Mouse (Mus musculus) heart, adult 2 months (tissue): Measurements from ENCODE around the gene Klhdc8b.

Experiments used
- CTCF ChIP-seq: fragments of 200-600 bp; IDR thresholded peaks from 2 replicates; pipeline ENCODE4 v1.8.1; 2022; ENCODE audit warnings: antibody characterized with exemption, mild to moderate bottlenecking, moderate library complexity
- POLR2A ChIP-seq: fragments of 200-500 bp; IDR thresholded peaks from 2 replicates; pipeline ENCODE4 v1.6.1; 2011; ENCODE audit warnings: mild to moderate bottlenecking, low read depth, low read length, control low read depth; ENCODE audit not compliant: insufficient read depth

- TF ChIP-seq CTCF (no peak), POLR2A (no peak)
Observed at GRCm38 (mm10) chr9:108508776-108509175, 47.4 kb upstream of the Klhdc8b start.
